Mouse (Mus musculus) heart, embryonic 16.5 days (tissue): ENCODE measurements around the gene Flt3l. TPM values are rescaled to one million over a fixed set of nuclear protein-coding genes. Genes with fewer than 3 reads are reported as not detected.

Source experiments
- ATAC-seq: fragments of 200-750 bp; cut with Nextera tagmentation; replicated peaks from 2 replicates; pipeline ENCODE4 v1.8.0; 2017; ENCODE audit warnings: moderate number of reproducible peaks; ENCODE audit not compliant: insufficient read depth, low FRiP score; ENCODE audit errors: extremely low read depth
- H3K27ac ChIP-seq: fragments of 300-500 bp; sonication (generic); 2 replicates; pipeline ENCODE4 v1.5.1; 2014; ENCODE audit warnings: mild to moderate bottlenecking, low read length, control low read depth, moderate library complexity
- H3K27me3 ChIP-seq: fragments of 300-500 bp; sonication (generic); 2 replicates; pipeline ENCODE4 v1.6.1; 2014; ENCODE audit warnings: low read length, mixed read lengths; ENCODE audit not compliant: control insufficient read depth, insufficient read depth
- H3K36me3 ChIP-seq: fragments of 300-500 bp; sonication (generic); 2 replicates; pipeline ENCODE4 v1.6.1; 2014; ENCODE audit not compliant: control insufficient read depth, insufficient read depth
- H3K4me1 ChIP-seq: fragments of 300-500 bp; sonication (generic); 2 replicates; pipeline ENCODE4 v1.6.1; 2014; ENCODE audit warnings: low read length, mixed read lengths; ENCODE audit not compliant: control insufficient read depth, insufficient read depth
- H3K4me2 ChIP-seq: fragments of 300-500 bp; sonication (generic); 2 replicates; pipeline ENCODE4 v1.6.1; 2014; ENCODE audit warnings: low read depth, mild to moderate bottlenecking, control low read depth, low read length
- H3K4me3 ChIP-seq: fragments of 300-500 bp; sonication (generic); 2 replicates; pipeline ENCODE4 v1.5.1; 2014; ENCODE audit warnings: mild to moderate bottlenecking, control low read depth, low read length
- H3K9ac ChIP-seq: fragments of 300-500 bp; sonication (generic); 2 replicates; pipeline ENCODE4 v1.6.1; 2014; ENCODE audit warnings: low read length, control low read depth
- H3K9me3 ChIP-seq: fragments of 300-500 bp; sonication (generic); replicated peaks from 2 replicates; pipeline ENCODE4 v1.6.1; 2016; ENCODE audit warnings: low read length; ENCODE audit not compliant: control insufficient read depth
- WGBS: fragments of 180-500 bp; shearing (Covaris S2); extraction: QIAGEN DNeasy Blood & Tissue Kit; methylation state at CpG from one replicate; pipeline ENCODE4 v1.1.7; 2014; 5-methylcytosine and 5-hydroxymethylcytosine counted together
- polyA plus RNA-seq: library from polyadenylated mRNA; unstranded; fragments of >200 nt; fragmentation: Nextera tagmentation; extraction: Ambion mirVana; gene quantifications from 2 replicates; pipeline ENCODE4 v1.2.1, GENCODE M21; 2015

The Flt3l gene
- polyA plus RNA-seq, 1 experiment from 2014 or later: 2.8 TPM

DNA sequence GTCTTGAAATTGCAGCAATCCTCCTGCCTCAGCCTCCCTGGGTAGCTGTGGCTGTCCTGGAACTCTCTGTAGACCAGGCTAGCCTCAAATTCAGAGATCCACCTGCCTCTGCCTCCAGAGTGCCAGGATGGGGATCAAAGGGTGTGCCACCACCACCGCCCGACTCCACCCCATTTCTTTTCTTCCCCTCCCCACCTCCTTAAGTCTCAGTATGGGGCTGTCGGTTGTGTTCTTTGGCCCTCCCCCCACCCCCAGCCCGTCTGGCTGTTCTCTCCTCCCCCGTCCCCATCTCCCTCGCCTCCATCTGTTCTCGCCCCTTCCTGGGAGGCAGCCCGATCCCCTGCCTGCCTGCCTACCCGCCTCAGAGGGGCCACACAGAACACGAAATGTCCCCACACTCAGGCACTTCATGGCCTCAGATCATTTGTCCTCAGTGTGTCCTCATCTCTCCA, 30.7 kb upstream of the Flt3l start:
- Histone ChIP-seq H3K4me2 (no peak overlapping the region), H3K9ac (no peak overlapping the region), H3K4me3 (no peak overlapping the region), H3K27ac (no peak overlapping the region), H3K27me3 (peaks cover 75% of the 10 kb centered on the region), H3K9me3 (peaks cover 30% of the 10 kb centered on the region), H3K4me1 (peaks cover 8% of the 10 kb centered on the region), H3K36me3 (no peaks in the 10 kb centered on the region)
- no peak for ATAC-seq
- WGBS: 27% methylated on average over 10 of the region's 10 CpGs

DNA sequence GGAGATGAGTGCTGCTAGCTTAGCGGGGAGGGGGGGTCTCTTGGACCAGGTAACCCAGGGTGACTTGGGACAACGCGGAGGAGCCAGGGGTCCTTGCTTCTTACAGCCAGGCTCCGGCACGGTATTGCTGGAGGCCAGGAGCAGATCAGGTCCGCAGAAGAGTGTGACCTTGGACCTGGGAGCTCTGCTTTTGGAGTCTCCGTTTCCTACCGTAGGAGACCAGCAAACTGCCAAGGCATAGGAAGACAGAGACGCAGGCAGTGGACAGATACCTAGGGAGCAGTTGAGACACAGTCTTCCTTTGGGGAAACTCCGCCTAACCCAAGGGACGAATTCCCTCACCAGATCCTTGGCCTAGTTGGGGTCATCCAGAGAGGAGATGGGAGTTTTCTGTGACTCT, 29.5 kb upstream of the Flt3l start:
- ATAC-seq: no peak
- Histone ChIP-seq H3K4me1 (peaks cover 8% of the 10 kb centered on the region), H3K27me3 (peaks cover 70% of the 10 kb centered on the region), H3K4me3 (no peak overlapping the region), H3K4me2 (no peak overlapping the region), H3K9ac (no peak overlapping the region), H3K27ac (no peak overlapping the region), H3K9me3 (peaks cover 20% of the 10 kb centered on the region), H3K36me3 (no peaks in the 10 kb centered on the region)
- WGBS: 53% methylated on average over 11 of the region's 11 CpGs

GRCm38 (mm10) chr7:45164833-45165232, 28.6 kb upstream of the Flt3l start:
- peaks cover 11% of the 10 kb centered on the region for H3K9me3 ChIP-seq
- H3K36me3 ChIP-seq: no peaks in the 10 kb centered on the region
- H3K9ac ChIP-seq: no peak overlapping the region
- H3K4me3 ChIP-seq: no peak overlapping the region
- H3K27ac ChIP-seq: no peak overlapping the region
- WGBS: 36% methylated on average over 5 of the region's 5 CpGs
- peaks cover 8% of the 10 kb centered on the region for H3K4me1 ChIP-seq
- peaks cover 68% of the 10 kb centered on the region for H3K27me3 ChIP-seq
- no peak for ATAC-seq
- H3K4me2 ChIP-seq: no peak overlapping the region

- 2% methylated on average over 40 of the region's 41 CpGs for WGBS
- peak within 1 kb of the TSS; percentile 49 for H3K4me3 ChIP-seq
- H3K4me1 ChIP-seq: peaks cover 8% of the 10 kb centered on the region
- peak within 1 kb of the TSS; percentile 61 for H3K9ac ChIP-seq
- peaks cover 61% of the 10 kb centered on the region for H3K27me3 ChIP-seq
- peaks cover 5% of the 10 kb centered on the region; the same call in 1 of the 2 replicates for H3K36me3 ChIP-seq
- H3K4me2 ChIP-seq: peak within 1 kb of the TSS; percentile 67
- no peak within 1 kb of the TSS for H3K27ac ChIP-seq
- peaks cover 2% of the 10 kb centered on the region for H3K9me3 ChIP-seq
- no peak for ATAC-seq
These were observed 27.7 kb upstream of the Flt3l start, which contains the start of gene Slc17a7 for GRCm38 (mm10) chr7:45163735-45164490. Gene Slc17a7 (plus strand): TSS chr7:45163949.

DNA sequence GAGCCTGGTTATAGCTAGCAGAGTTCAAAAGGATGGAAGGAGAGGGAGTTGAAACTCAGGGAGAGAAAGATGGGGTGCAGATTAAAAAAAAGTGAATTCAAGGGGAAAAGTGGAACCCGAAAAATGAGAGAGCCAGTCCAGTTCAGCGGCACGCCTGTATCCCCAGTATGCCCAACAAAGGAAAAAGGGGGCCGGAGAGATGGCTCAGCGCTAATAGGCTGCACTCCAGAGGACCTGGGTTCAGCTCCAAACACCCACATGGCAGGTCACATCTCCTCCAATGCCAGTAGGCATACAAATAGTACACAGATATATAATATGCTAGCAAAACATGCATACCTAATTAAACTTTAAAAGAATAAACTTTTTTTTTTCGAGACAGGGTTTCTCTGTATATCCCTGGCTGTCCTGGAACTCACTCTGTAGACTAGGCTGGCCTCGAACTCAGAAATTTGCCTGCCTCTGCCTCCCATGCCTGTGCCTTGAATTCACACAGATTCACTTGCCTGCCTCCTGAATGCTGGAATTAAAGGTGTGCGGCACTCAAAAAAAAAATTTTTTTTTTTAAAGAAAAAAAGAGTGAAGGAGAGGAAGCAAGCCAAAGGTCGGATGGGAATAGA, 26.9 kb upstream of the Flt3l start:
- Histone ChIP-seq H3K9ac (no peak overlapping the region), H3K36me3 (peaks cover 6% of the 10 kb centered on the region; the same call in 1 of the 2 replicates), H3K4me1 (peaks cover 8% of the 10 kb centered on the region), H3K27ac (no peak overlapping the region), H3K27me3 (peaks cover 53% of the 10 kb centered on the region), H3K4me2 (no peak overlapping the region), H3K9me3 (no peaks in the 10 kb centered on the region), H3K4me3 (no peak overlapping the region)
- no peak for ATAC-seq
- 72% methylated on average over 9 of the region's 9 CpGs for WGBS

DNA sequence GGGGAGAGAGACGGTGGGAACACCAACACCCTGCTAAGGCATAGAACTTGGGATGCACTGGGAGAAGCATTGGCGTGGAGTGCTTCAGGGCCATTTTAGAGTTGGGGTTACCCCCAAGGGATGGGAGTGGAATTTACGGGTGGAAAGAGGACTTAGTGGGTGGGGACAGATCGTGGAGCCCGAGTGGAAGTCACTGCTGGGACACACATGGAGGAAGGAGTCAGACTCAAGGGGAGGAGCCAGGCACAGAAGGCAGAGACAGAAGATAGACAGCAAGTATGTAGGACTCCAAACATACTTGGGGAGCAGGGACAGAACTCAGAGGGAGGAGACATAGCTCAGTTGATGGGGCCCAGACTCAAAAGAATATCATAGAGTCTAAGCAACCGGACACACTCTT, 26.3 kb upstream of the Flt3l start:
- 25% methylated on average over 6 of the region's 6 CpGs for WGBS

GRCm38 (mm10) chr7:45161612-45162473, 25.6 kb upstream of the Flt3l start:
- peak; percentile 84 for ATAC-seq
- H3K36me3 ChIP-seq: peaks cover 6% of the 10 kb centered on the region; the same call in 1 of the 2 replicates
- no peak overlapping the region for H3K27ac ChIP-seq
- WGBS: 4% methylated on average over 35 of the region's 35 CpGs
- H3K9ac ChIP-seq: no peak overlapping the region
- peaks cover 8% of the 10 kb centered on the region for H3K4me1 ChIP-seq
- H3K9me3 ChIP-seq: no peaks in the 10 kb centered on the region
- peak overlapping the region; percentile 74 for H3K4me2 ChIP-seq
- H3K4me3 ChIP-seq: peak overlapping the region; percentile 48
- H3K27me3 ChIP-seq: peaks cover 42% of the 10 kb centered on the region

More for the DNA sequence above, 26.3 kb upstream of the Flt3l start:
- no peak overlapping the region for H3K27ac ChIP-seq
- H3K36me3 ChIP-seq: peaks cover 6% of the 10 kb centered on the region; the same call in 1 of the 2 replicates
- ATAC-seq: no peak
- H3K9ac ChIP-seq: no peak overlapping the region
- peaks cover 49% of the 10 kb centered on the region for H3K27me3 ChIP-seq
- H3K9me3 ChIP-seq: no peaks in the 10 kb centered on the region
- peak overlapping the region; percentile 48 for H3K4me3 ChIP-seq
- H3K4me2 ChIP-seq: peak overlapping the region; percentile 74
- H3K4me1 ChIP-seq: peaks cover 8% of the 10 kb centered on the region

- H3K9me3 ChIP-seq: no peaks in the 10 kb centered on the region
- H3K9ac ChIP-seq: no peak overlapping the region
- peaks cover 8% of the 10 kb centered on the region for H3K4me1 ChIP-seq
- H3K4me3 ChIP-seq: no peak overlapping the region
- no peak overlapping the region for H3K27ac ChIP-seq
- H3K4me2 ChIP-seq: no peak overlapping the region
- 87% methylated on average over 3 of the region's 3 CpGs for WGBS
- peaks cover 6% of the 10 kb centered on the region; the same call in 1 of the 2 replicates for H3K36me3 ChIP-seq
- no peak for ATAC-seq
- peaks cover 32% of the 10 kb centered on the region for H3K27me3 ChIP-seq
These were observed 24.6 kb upstream of the Flt3l start for GRCm38 (mm10) chr7:45160866-45161265.
